Mouse (Mus musculus) kidney, adult 2 months (tissue): ENCODE results near the gene Utp3. TPM values are rescaled to one million over a fixed set of nuclear protein-coding genes. Genes with fewer than 3 reads are reported as not detected.

Experiments
- DNase-seq: peaks from one replicate; pipeline ENCODE4 v3.0.0; 2021
- H3K27ac ChIP-seq: fragments of 200-500 bp; 2 replicates; pipeline ENCODE4 v1.5.1; 2012; ENCODE audit warnings: low read depth, low read length, control low read depth, inconsistent platforms; ENCODE audit not compliant: insufficient read depth
- H3K27me3 ChIP-seq: fragments of 200-500 bp; replicated peaks from 2 replicates; pipeline ENCODE4 v1.6.1; 2012; ENCODE audit warnings: mild to moderate bottlenecking, moderate library complexity, low read length, inconsistent platforms; ENCODE audit not compliant: control insufficient read depth, insufficient read depth
- H3K36me3 ChIP-seq: fragments of 200-500 bp; 2 replicates; pipeline ENCODE4 v1.6.1; 2012; ENCODE audit warnings: mild to moderate bottlenecking, moderate library complexity, low read length, inconsistent platforms; ENCODE audit not compliant: control insufficient read depth, insufficient read depth
- H3K4me1 ChIP-seq: fragments of 200-500 bp; 2 replicates; pipeline ENCODE4 v1.6.1; 2011; ENCODE audit warnings: low read length; ENCODE audit not compliant: control insufficient read depth, insufficient read depth
- H3K4me3 ChIP-seq: fragments of 200-500 bp; 2 replicates; pipeline ENCODE4 v1.5.1; 2011; ENCODE audit warnings: mild to moderate bottlenecking, low read depth, low read length, control low read depth; ENCODE audit not compliant: insufficient read depth
- CTCF ChIP-seq: fragments of 200-500 bp; conservative IDR thresholded peaks from 2 replicates; pipeline ENCODE4 v1.5.1; 2011; ENCODE audit warnings: low read depth, mild to moderate bottlenecking, control low read depth, low read length, moderate library complexity, mixed read lengths; ENCODE audit not compliant: insufficient read depth, insufficient read length
- POLR2A ChIP-seq: fragments of 200-500 bp; IDR thresholded peaks from one replicate; pipeline ENCODE4 v1.6.1; 2011; ENCODE audit warnings: low read depth, low read length, control low read depth
- WGBS: fragments of 180-500 bp; shearing (Covaris S2); methylation state at CpG from one replicate; pipeline ENCODE4 v1.1.7; 2018; 5-methylcytosine and 5-hydroxymethylcytosine counted together
- polyA plus RNA-seq: library from polyadenylated mRNA; depleted of rRNA; stranded (reverse); fragments of >200 nt; gene quantifications from 2 replicates; pipeline ENCODE4 v1.2.3, GENCODE M21; 2012

The Utp3 gene
- polyA plus RNA-seq, 1 experiment = 9.8 TPM

- Histone ChIP-seq H3K36me3 (no peaks in the 10 kb centered on the region; the same call in 1 of the 2 replicates), H3K27me3 (no peaks in the 10 kb centered on the region), H3K4me1 (peaks cover 9% of the 10 kb centered on the region; the same call in 1 of the 2 replicates), H3K4me3 (no peak overlapping the region), H3K27ac (no peak overlapping the region)
- TF ChIP-seq POLR2A (no peak), CTCF (no peak)
- 71% methylated on average over 8 of the region's 8 CpGs for WGBS
- no peak for DNase-seq
These were observed 8.9 kb downstream of the Utp3 start for GRCm38 (mm10) chr5:88562863-88563780.

GRCm38 (mm10) chr5:88564501-88565147, 10.4 kb downstream of the Utp3 start, which contains the start of gene Rufy3:
TSS of gene Rufy3 (plus strand) at chr5:88565040.
- peak; percentile 52 for TF ChIP-seq CTCF
- no peak for TF ChIP-seq POLR2A
- 2% methylated on average over 62 of the region's 71 CpGs for WGBS

GRCm38 (mm10) chr5:88565148-88566033, 11.1 kb downstream of the Utp3 start:
- DNase-seq = peak; percentile 84
- no peaks in the 10 kb centered on the region; the same call in 1 of the 2 replicates for H3K36me3 ChIP-seq
- H3K4me1 ChIP-seq = peaks cover 19% of the 10 kb centered on the region; the same call in 1 of the 2 replicates
- under 1% methylated on average over 112 of the region's 119 CpGs for WGBS
- H3K27me3 ChIP-seq = no peaks in the 10 kb centered on the region
- TF ChIP-seq CTCF (no peak), POLR2A (no peak)
- peak overlapping the region; percentile 88 for H3K4me3 ChIP-seq
- H3K27ac ChIP-seq = peak overlapping the region; percentile 95

More at GRCm38 (mm10) chr5:88564501-88565147, 10.4 kb downstream of the Utp3 start, which contains the start of gene Rufy3:
- Histone ChIP-seq H3K27me3 (no peaks in the 10 kb centered on the region), H3K27ac (peak within 1 kb of the TSS; percentile 97), H3K4me3 (peak within 1 kb of the TSS; percentile 88), H3K36me3 (no peaks in the 10 kb centered on the region; the same call in 1 of the 2 replicates), H3K4me1 (peaks cover 13% of the 10 kb centered on the region; the same call in 1 of the 2 replicates)
- DNase-seq = peak; percentile 94

GRCm38 (mm10) chr5:88566034-88566841, 12.0 kb downstream of the Utp3 start:
- peak overlapping the region; percentile 79 for H3K27ac ChIP-seq
- DNase-seq = peak; percentile 29
- WGBS = 4% methylated on average over 14 of the region's 14 CpGs
- H3K4me1 ChIP-seq = peaks cover 22% of the 10 kb centered on the region; the same call in 1 of the 2 replicates
- TF ChIP-seq POLR2A (no peak), CTCF (no peak)
- peak overlapping the region; percentile 88 for H3K4me3 ChIP-seq
- H3K36me3 ChIP-seq = peaks cover 4% of the 10 kb centered on the region; the same call in 1 of the 2 replicates
- H3K27me3 ChIP-seq = no peaks in the 10 kb centered on the region

- 38% methylated on average over 3 of the region's 3 CpGs for WGBS
- Histone ChIP-seq H3K4me1 (peaks cover 31% of the 10 kb centered on the region; the same call in 1 of the 2 replicates), H3K4me3 (no peak overlapping the region), H3K36me3 (peaks cover 4% of the 10 kb centered on the region; the same call in 1 of the 2 replicates), H3K27ac (peak overlapping the region; percentile 94), H3K27me3 (no peaks in the 10 kb centered on the region)
- TF ChIP-seq POLR2A (no peak), CTCF (no peak)
- DNase-seq = peak; percentile 86
These were observed 15.3 kb downstream of the Utp3 start for GRCm38 (mm10) chr5:88569541-88569940.

- no peak for DNase-seq
- Histone ChIP-seq H3K4me3 (no peak overlapping the region), H3K36me3 (peaks cover 4% of the 10 kb centered on the region; the same call in 1 of the 2 replicates), H3K27me3 (no peaks in the 10 kb centered on the region), H3K27ac (no peak overlapping the region), H3K4me1 (peaks cover 31% of the 10 kb centered on the region)
- TF ChIP-seq CTCF (no peak), POLR2A (no peak)
- WGBS = 58% methylated on average over 3 of the region's 3 CpGs
These were observed 20.6 kb downstream of the Utp3 start for GRCm38 (mm10) chr5:88574829-88575228.
